Mouse (Mus musculus): ENCODE measurements at regions not wholly inside any gene's neighbourhood (a gene's known extent, or its start where the extent isn't known, plus 50 kb on each side); places are given as distances from the start of the nearest gene placed in this dataset.

DNA sequence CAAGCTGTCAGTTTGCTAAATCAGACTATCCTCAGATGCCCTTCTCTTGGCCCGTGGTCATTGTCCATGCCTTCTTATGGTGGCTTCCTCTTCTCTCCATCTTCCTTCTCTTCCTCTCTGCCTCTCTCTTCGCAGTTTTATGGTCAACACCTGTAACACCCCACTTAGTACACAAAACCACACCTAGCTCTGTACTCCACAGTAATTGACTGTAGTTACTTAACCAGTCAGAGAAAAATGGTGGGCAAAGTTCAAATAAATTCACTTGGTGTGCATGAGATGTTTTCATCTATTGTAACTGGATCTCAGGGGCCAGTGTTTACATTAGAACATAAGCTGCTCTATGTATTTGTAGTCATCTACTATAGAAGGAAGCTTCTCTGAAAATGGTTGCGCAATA lies 807.8 kb upstream of the Cadm2 start:
- no peak for TF ChIP-seq CTCF (IDR thresholded peaks at IDR 0.05; ENCODE audit: low read depth)
- no peak for TF ChIP-seq EP300 (optimal IDR thresholded peaks at IDR 0.05)
